Mouse (Mus musculus) left cerebral cortex, adult 9 months (tissue): ENCODE data around the gene Slc17a9.

Experiments used
- DNase-seq, 2 experiments: peaks; one replicate each; pipeline ENCODE4 v3.0.0; 2022; ENCODE audit warnings: low spot score in 2 of 2

Slc17a9 gene

GRCm38 (mm10) chr2:180754976-180755688 lies 30.1 kb downstream of the Slc17a9 start:
- no peak for DNase-seq

DNA sequence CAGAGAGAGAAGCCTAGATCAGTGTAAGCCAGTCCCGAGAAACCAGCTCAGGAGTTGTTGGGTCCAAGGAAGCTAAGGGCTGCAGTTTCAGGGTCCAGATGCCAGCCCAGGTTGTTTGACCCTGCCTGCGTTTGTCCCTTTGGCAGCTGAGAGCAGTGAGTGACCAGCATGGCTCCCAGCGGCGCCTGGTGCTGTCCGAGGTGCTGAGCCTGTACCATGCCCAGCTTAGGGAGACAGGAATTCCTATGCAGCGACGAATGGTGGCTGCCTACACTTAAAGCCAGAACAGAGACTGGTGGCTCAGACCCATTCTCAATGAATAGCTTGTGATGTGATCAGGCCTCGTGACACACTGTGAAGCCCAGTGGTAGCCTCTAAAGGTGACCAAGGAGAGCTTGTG lies 30.8 kb downstream of the Slc17a9 start:
- no peak for DNase-seq

DNA sequence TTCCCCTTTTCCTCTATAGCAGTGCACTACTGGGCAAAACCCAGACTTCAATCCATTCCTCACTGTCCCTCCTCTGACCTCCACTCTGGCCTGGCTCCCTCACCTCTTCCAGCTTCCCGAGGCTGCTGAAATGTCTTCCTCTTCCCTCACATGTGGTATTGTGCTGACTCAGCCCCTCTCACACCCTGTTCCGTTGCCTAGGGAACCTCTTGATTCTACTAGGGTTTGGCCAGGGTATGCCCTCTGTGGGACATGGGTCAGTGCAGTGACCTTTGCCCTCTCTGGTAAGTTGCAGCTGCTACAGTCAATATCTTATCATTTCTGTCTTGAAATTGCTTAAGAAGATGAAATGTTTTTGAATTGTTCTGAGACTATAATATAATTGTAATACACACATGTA lies 31.7 kb downstream of the Slc17a9 start:
- DNase-seq, result no peak

DNA sequence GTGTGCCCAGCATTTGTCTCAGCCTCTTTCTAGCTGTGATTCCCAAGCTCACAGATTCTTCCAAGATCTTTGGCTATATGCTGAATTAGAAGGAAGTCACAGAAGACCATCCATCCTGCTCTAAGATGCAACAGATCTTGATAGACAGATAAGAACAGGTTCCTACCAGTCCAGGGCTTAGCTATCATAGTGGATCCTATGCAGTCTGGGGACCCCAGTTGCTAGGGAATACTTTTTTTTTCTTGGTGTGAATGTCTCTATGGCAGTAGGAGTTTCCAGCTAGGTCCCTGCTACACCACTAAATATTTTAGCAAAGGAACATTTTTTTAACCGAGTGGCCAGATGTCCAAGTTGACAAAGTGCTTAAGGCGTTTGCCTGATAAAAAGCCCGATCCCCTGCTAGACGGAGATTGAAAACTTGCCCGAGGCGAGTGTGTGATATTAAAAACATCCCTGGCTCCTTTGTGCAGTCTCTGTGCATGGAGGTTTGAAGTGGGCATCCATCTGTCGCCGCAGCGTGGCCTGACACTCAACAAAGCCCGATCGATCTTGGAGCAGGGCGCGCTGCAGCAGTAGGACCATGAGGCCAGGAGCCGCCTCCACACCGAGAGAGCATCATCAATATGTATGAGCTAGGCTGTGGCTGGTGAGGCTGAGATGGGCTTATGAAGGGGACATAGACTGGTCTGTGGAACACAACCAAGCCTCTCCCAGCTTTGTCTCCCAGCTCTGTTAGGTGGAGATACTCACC lies 33.6 kb downstream of the Slc17a9 start:
- DNase-seq, result no peak

GRCm38 (mm10) chr2:180764986-180765385 lies 39.9 kb downstream of the Slc17a9 start:
- DNase-seq, result no peak

DNA sequence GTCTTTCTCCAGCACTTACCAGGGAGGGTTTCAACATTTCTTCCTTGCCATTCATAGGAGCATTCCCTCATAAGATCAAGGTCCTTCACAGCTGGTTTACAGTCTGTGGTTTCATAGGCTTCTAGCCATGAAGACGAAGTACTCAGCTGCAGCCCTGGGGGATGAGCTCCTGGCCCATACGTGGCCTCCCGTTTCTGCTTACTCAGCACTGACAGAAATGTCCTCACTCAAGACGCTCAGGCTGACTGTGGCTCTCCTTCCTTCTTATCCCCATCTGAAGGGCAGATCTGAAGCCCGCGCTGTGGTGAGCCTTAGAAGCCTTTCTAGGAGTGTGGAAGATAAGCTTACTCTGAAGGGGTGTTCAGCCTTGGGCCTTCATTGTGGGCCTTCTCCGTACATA lies 40.6 kb downstream of the Slc17a9 start:
- DNase-seq, result no peak

GRCm38 (mm10) chr2:180775223-180775622 lies 50.2 kb downstream of the Slc17a9 start:
- no peak for DNase-seq

DNA sequence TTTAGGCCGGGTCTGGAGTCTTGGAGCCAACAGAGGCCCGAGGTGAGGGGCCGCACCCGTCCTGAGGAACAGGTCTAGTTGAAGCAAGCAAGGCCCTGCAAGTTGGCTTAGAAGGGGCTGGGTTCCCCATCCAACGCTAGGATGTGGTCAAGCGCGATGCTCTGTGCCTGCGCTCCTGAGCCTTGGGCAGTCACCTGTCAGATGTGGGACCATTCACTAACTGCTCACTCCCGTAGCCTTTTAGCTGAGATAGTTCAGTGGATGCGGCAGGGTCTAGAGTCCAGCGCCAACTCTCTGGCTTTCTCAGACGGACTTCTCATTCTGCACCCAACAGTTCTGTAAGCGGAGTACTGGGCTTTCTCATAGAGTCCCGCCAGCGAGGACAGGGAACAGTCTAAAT lies 50.6 kb downstream of the Slc17a9 start:
- no peak for DNase-seq

DNA sequence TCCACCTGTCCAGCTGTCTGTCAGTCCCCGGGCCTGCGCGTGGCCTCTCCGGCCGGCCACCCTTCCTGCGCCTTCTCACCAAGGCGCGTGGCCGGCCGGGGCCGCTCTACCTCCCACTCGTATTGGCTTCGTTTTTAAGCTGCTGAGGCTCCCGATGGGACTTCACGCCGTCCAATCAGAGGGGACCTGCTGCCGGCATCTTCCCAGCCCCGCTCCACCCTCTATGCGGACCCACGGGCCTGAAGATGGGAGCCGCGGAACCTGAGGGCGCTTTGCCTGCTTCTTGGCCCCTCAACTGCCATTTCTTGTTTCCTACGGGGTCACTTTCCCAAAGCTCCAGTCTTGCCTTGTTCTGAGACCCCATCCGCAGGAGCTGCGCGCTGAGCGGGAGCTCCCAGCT lies 51.7 kb downstream of the Slc17a9 start, which contains the start of gene Bhlhe23:
TSS of gene Bhlhe23 (minus strand) at position 108 of the 400 bp plus-strand sequence.
- DNase-seq, result no peak

DNA sequence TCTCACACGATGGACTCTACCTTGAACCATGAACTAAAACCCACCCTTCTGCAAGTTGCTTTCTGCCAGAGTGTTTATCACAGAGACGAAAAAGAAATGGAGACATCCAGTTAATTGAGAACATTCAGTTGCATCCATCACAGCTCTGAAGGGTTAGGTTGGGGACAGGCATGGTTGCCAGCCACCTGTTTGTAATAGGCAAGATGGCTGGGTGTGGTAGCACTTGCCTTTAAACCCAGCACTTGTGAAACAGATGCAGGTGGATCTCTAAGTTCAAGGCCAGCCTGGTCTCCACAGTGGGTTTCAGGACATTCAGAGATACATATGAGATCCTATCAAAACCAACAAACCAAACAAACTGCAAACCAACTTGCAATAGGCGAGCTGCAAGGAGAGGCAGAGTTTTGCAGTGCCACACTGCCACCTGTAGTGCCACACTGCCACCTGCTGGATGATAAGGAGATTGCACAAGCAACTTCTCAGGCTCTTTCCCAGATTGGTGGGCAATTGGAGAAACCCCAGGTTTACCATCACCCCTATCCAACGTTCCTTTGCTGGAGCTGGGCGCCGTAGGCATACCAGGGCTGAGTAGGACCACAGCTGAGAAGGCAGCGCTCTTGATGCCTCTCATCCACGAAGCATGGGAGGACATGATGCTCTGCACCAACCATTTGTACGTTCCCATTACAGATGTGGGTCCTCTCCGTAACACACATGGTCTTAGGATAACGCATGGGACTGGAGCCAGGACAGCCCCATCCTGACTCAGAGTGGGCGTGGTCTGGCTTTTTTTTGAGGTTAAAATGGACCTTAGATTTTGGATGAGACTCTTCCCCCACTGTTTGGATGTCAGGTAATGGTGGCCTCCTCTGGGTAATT lies 54.4 kb downstream of the Slc17a9 start:
- peak in 1 of 2 experiments; percentile 56 for DNase-seq

DNA sequence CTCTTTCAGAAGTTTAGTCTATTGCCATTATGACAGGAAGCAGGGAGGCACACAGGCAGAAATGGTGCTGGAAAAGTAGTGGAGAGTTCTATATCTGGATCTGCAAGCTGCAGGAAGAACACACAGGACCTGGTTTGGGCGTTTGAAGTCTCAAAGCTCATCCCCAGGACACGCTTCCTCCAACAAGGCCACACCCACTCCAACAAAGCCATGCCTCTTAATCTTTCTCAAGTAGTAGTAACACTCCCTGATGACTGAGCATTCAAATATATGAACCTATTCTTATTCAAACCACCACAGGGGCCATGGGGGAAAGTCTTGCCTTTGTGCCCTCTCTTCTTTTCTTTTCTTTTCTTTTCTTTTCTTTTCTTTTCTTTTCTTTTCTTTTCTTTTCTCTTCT lies 55.2 kb downstream of the Slc17a9 start:
- no peak for DNase-seq

GRCm38 (mm10) chr2:180786732-180787131 lies 61.7 kb downstream of the Slc17a9 start:
- peak in 1 of 2 experiments; percentile 62 for DNase-seq

GRCm38 (mm10) chr2:180787566-180788232 lies 62.6 kb downstream of the Slc17a9 start:
- no peak for DNase-seq

GRCm38 (mm10) chr2:180788386-180788785 lies 63.3 kb downstream of the Slc17a9 start:
- no peak for DNase-seq

DNA sequence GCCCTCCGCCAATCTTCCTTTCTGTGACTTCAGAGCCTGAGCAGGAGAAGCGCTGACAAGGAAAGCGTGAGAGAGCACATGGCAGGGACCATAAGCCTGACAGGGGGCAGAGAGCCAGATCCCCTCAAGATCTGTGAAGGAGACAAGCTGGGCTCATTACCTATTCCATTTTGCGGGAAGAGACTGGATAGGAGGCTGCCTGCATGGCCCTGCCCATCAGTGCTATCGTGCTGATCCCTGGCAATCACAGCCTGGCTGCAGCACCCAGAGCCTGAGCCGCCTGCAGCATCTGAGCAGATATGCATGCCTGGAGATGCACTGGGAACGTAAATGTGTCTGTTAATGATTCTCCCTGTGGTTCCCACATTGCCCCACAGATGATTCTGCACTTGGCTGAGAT lies 63.8 kb downstream of the Slc17a9 start:
- DNase-seq, result peak in 1 of 2 experiments; percentile 17

GRCm38 (mm10) chr2:180791674-180792073 lies 66.6 kb downstream of the Slc17a9 start:
- peak in 1 of 2 experiments; percentile 64 for DNase-seq
